Mouse (Mus musculus): ENCODE measurements around the gene Picalm. TPM values are rescaled to one million over a fixed set of nuclear protein-coding genes. Genes with fewer than 3 reads are reported as not detected.

The Picalm gene
- polyA plus RNA-seq, 1 experiment = 40.3 TPM

DNA sequence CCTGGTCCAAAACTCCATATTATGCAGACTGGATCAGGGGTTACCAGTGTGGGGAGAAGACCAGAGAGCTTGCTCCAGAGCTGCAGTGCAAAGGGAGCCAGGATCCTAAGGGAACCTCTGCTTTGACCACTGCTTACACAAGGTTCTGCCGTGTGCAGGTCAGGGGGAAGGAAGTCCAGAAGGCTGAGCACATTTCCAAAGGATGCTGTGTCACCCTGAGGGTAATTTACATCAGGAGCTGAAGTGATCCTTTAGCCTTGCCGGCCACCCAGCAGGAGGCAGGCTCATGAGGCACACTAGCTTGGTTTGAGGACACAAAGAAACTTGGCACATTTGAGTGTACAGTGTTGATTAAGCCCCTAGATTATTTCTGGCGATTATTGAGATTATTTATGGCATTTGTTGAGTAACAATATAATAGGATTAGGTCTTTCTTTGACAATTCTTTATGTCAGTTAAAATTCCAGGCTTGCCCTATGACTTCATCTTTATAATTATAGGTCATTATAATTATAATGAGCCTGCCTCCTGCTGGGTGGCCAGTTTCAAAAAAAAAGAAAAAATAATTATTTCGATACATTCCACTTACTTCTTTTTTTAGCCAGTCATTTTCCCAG lies 106.4 kb downstream of the Picalm start:
- TF ChIP-seq CTCF (IDR thresholded peaks at IDR 0.05; ENCODE audit: extremely low read depth, insufficient read depth, insufficient read length, insufficient replicate concordance) = no peak
- no peak for TF ChIP-seq POLR2A (IDR thresholded peaks at IDR 0.05; ENCODE audit: low read depth, low read length)
- H3K27ac ChIP-seq (ENCODE audit: insufficient read depth, low read length) = no peak overlapping the region
- no peak for DNase-seq (ENCODE audit: low read depth in 1 of 2, low spot score in 2 of 2)
- 45% methylated on average over 4 of the region's 4 CpGs for WGBS
- no peaks in the 10 kb centered on the region for H3K4me1 ChIP-seq (ENCODE audit: control insufficient read depth, insufficient read depth, insufficient read length)
- no peaks in the 10 kb centered on the region for H3K27me3 ChIP-seq (ENCODE audit: control insufficient read depth, insufficient read depth, low read length)
- no peak overlapping the region for H3K4me3 ChIP-seq (ENCODE audit: extremely low read depth, insufficient read depth, insufficient read length)
- H3K36me3 ChIP-seq (ENCODE audit: control insufficient read depth, insufficient read depth, low read length) = no peaks in the 10 kb centered on the region

DNA sequence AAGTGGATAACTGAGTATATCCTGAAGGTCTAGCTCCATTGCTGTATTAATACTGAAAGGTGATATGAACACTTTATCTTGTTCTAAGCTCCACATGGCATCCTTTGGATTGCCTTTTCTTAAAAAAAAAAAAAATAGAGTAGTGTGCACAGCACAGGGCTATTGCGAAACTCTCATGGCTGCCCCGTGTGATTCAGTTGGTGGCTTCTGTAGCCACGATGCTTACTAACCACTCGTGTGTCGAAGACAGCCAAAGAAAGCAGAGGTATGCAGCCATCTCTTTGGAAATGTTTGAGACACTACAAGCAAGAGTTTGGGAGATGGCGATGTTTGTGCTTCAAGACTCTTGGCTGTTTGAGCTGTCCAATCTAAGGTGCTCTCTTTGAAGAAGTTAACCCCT lies 113.1 kb downstream of the Picalm start:
- 60% methylated on average over 6 of the region's 6 CpGs for WGBS
- TF ChIP-seq POLR2A (IDR thresholded peaks at IDR 0.05; ENCODE audit: low read depth, low read length) (no peak), CTCF (IDR thresholded peaks at IDR 0.05; ENCODE audit: extremely low read depth, insufficient read depth, insufficient read length, insufficient replicate concordance) (no peak)

DNA sequence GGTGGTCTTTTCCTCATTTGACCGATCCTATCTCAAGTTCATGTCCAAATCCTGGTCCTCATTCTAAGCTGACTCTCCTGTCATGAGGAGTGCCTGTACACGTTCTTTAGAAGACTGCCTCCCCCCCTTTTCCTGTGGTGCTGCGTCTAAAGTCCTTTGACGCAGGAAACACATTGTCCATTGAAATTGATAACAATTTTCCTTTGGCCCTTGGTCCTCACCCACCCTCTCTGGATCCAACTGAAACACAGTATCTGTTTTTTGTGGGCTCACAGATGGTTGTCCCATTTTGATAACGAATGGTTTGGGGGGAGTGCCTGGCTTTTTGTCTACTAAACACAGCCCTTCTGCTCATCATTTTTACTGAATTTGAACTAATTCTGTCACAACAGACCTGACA lies 113.6 kb downstream of the Picalm start:
- Histone ChIP-seq H3K36me3 (ENCODE audit: control insufficient read depth, insufficient read depth, low read length) (no peaks in the 10 kb centered on the region), H3K4me3 (ENCODE audit: extremely low read depth, insufficient read depth, insufficient read length) (no peak overlapping the region), H3K4me1 (ENCODE audit: control insufficient read depth, insufficient read depth, insufficient read length) (no peaks in the 10 kb centered on the region), H3K27ac (ENCODE audit: insufficient read depth, low read length) (no peak overlapping the region), H3K27me3 (ENCODE audit: control insufficient read depth, insufficient read depth, low read length) (no peaks in the 10 kb centered on the region)
- WGBS = 67% methylated on average over 5 of the region's 5 CpGs
- no peak for DNase-seq (ENCODE audit: low read depth in 1 of 2, low spot score in 2 of 2)
- no peak for TF ChIP-seq CTCF (IDR thresholded peaks at IDR 0.05; ENCODE audit: extremely low read depth, insufficient read depth, insufficient read length, insufficient replicate concordance)
- no peak for TF ChIP-seq POLR2A (IDR thresholded peaks at IDR 0.05; ENCODE audit: low read depth, low read length)

More for the DNA sequence above, 113.1 kb downstream of the Picalm start:
- DNase-seq (ENCODE audit: low read depth in 1 of 2, low spot score in 2 of 2) = no peak
- no peaks in the 10 kb centered on the region for H3K27me3 ChIP-seq (ENCODE audit: control insufficient read depth, insufficient read depth, low read length)
- H3K4me3 ChIP-seq (ENCODE audit: extremely low read depth, insufficient read depth, insufficient read length) = no peak overlapping the region
- H3K4me1 ChIP-seq (ENCODE audit: control insufficient read depth, insufficient read depth, insufficient read length) = no peaks in the 10 kb centered on the region
- H3K27ac ChIP-seq (ENCODE audit: insufficient read depth, low read length) = no peak overlapping the region
- H3K36me3 ChIP-seq (ENCODE audit: control insufficient read depth, insufficient read depth, low read length) = no peaks in the 10 kb centered on the region

DNA sequence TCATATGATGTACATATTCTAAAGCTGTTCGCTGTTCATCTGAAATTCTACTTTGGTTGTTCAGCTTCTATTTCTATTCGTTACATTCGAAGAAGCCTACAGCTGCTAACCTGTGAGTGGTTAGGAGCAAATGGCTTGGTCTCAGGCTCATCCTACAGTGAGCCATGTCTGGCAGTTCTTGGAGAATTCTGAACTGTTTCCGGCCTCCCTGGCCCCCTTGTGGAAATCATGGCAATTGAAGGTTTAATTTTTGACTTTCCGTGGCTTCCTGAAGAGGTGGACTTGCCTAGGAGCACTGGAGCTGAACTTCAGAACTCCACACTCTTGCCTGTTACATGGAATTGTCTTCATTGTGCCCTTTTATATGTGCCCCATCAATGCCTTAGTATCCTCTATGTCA lies 122.9 kb downstream of the Picalm start:
- DNase-seq (ENCODE audit: low read depth in 1 of 2, low spot score in 2 of 2) = no peak
- Histone ChIP-seq H3K27ac (ENCODE audit: insufficient read depth, low read length) (no peak overlapping the region), H3K4me1 (ENCODE audit: control insufficient read depth, insufficient read depth, insufficient read length) (no peaks in the 10 kb centered on the region), H3K27me3 (ENCODE audit: control insufficient read depth, insufficient read depth, low read length) (no peaks in the 10 kb centered on the region), H3K36me3 (ENCODE audit: control insufficient read depth, insufficient read depth, low read length) (no peaks in the 10 kb centered on the region), H3K4me3 (ENCODE audit: extremely low read depth, insufficient read depth, insufficient read length) (no peak overlapping the region)
- WGBS = 81% methylated on average over 5 of the region's 5 CpGs
- TF ChIP-seq POLR2A (IDR thresholded peaks at IDR 0.05; ENCODE audit: low read depth, low read length) (no peak), CTCF (IDR thresholded peaks at IDR 0.05; ENCODE audit: extremely low read depth, insufficient read depth, insufficient read length, insufficient replicate concordance) (no peak)

DNA sequence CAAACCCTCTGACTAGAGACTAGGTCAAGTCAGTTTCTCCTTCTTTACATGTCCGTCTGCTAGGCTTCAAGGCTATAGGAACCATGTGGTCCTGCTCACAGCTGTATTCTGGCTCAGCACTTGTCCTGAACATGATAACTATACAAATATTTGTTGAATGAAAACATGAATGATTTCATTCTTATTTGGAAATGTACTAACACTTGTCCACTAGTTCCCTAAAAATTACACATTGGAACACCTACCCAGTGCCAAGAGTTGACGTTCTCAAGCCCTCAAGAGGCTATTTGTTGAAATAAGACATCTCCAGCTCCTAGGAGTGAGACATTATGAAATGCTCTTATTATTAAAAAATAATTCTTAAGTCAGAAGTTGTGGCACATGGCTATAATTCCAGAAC lies 128.7 kb downstream of the Picalm start:
- no peaks in the 10 kb centered on the region for H3K27me3 ChIP-seq (ENCODE audit: control insufficient read depth, insufficient read depth, low read length)
- H3K4me1 ChIP-seq (ENCODE audit: control insufficient read depth, insufficient read depth, insufficient read length) = no peaks in the 10 kb centered on the region
- no peak for DNase-seq (ENCODE audit: low read depth in 1 of 2, low spot score in 2 of 2)
- H3K4me3 ChIP-seq (ENCODE audit: extremely low read depth, insufficient read depth, insufficient read length) = no peak overlapping the region
- H3K36me3 ChIP-seq (ENCODE audit: control insufficient read depth, insufficient read depth, low read length) = no peaks in the 10 kb centered on the region
- TF ChIP-seq CTCF (IDR thresholded peaks at IDR 0.05; ENCODE audit: extremely low read depth, insufficient read depth, insufficient read length, insufficient replicate concordance) (no peak), POLR2A (IDR thresholded peaks at IDR 0.05; ENCODE audit: low read depth, low read length) (no peak)
- WGBS = 90% methylated on average over 2 of the region's 2 CpGs
- H3K27ac ChIP-seq (ENCODE audit: insufficient read depth, low read length) = no peak overlapping the region

DNA sequence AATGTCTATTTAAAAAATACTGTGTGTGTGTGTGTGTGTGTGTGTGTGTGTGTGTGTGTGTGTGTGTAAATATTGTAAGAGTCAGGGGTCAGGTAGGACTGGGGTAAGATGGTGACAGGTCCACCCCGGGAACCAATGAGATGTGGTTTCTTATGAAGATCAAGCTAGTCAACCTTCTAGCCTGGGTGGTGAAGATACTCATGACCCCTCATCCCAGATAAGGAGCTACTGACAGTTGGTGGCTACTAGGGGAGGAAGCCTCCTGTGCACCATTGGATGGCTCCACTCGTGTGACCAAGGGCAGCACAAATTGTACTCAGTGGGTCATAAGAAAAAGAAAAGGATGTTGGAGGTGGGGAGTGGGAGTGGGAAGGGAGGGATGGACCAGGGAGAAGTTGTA lies 129.9 kb downstream of the Picalm start:
- no peak overlapping the region for H3K4me3 ChIP-seq (ENCODE audit: extremely low read depth, insufficient read depth, insufficient read length)
- WGBS = 80% methylated on average over 2 of the region's 2 CpGs
- no peaks in the 10 kb centered on the region for H3K4me1 ChIP-seq (ENCODE audit: control insufficient read depth, insufficient read depth, insufficient read length)
- no peak for TF ChIP-seq POLR2A (IDR thresholded peaks at IDR 0.05; ENCODE audit: low read depth, low read length)
- no peaks in the 10 kb centered on the region for H3K27me3 ChIP-seq (ENCODE audit: control insufficient read depth, insufficient read depth, low read length)
- no peak for DNase-seq (ENCODE audit: low read depth in 1 of 2, low spot score in 2 of 2)
- H3K27ac ChIP-seq (ENCODE audit: insufficient read depth, low read length) = no peak overlapping the region
- H3K36me3 ChIP-seq (ENCODE audit: control insufficient read depth, insufficient read depth, low read length) = no peaks in the 10 kb centered on the region

DNA sequence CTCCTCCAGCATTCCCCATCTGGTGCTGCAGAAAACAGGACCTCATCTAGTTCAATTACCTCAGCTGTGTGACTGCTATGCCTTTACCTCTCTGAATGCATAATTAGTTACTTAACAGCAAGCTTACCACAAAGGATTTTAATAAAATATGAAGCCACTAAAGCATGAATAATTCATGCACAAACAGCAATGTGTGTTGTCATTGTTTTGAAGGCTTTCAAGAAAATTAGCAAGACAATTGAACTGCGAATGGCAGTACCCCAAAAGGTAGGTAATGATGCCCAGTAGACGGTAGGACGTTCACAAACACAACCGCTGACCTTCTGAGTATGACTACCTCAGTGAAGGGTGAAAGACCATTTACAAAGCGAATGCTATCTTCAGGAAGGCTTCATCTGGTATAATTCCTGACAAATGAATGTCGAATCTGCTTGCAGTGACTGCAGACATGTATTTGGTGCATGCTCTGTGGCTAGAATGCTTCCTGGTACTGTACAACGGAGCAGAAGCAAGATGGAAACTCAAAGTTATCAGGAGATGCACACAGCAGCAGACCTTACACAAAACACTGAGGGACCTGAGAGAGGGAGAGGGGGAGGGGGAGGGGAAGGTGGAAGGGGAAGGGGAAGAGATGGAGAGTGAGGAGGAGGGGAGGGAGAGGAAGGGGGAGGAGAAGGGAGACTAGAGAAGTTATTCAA lies 132.0 kb downstream of the Picalm start:
- no peak overlapping the region for H3K4me3 ChIP-seq (ENCODE audit: extremely low read depth, insufficient read depth, insufficient read length)
- WGBS = 65% methylated on average over 7 of the region's 7 CpGs
- TF ChIP-seq CTCF (IDR thresholded peaks at IDR 0.05; ENCODE audit: extremely low read depth, insufficient read depth, insufficient read length, insufficient replicate concordance) (no peak), POLR2A (IDR thresholded peaks at IDR 0.05; ENCODE audit: low read depth, low read length) (no peak)

More for the DNA sequence above, 132.0 kb downstream of the Picalm start:
- DNase-seq (ENCODE audit: low read depth in 1 of 2, low spot score in 2 of 2) = no peak
- H3K4me1 ChIP-seq (ENCODE audit: control insufficient read depth, insufficient read depth, insufficient read length) = no peaks in the 10 kb centered on the region
- H3K27me3 ChIP-seq (ENCODE audit: control insufficient read depth, insufficient read depth, low read length) = no peaks in the 10 kb centered on the region
- no peaks in the 10 kb centered on the region for H3K36me3 ChIP-seq (ENCODE audit: control insufficient read depth, insufficient read depth, low read length)
- H3K27ac ChIP-seq (ENCODE audit: insufficient read depth, low read length) = no peak overlapping the region

Other genes with a start within 250 kb of the Picalm start
- gene Ccdc81, start 226.6 kb upstream of the Picalm start, polyA plus RNA-seq (2012; rRNA removed) = 0.07 TPM in 1 of 2 replicates, not detected in the other
- 26.1 and 26.8 TPM in 2 replicates for gene Hikeshi, start 189.0 kb upstream of the Picalm start, polyA plus RNA-seq (2012; rRNA removed)
- 19.9 and 21.3 TPM in 2 replicates for gene Eed, start 149.2 kb upstream of the Picalm start, polyA plus RNA-seq (2012; rRNA removed)
- not detected in 2 replicates for gene Ccdc83, start 135.6 kb downstream of the Picalm start, polyA plus RNA-seq (2012; rRNA removed)
- 1.2 and 1.4 TPM in 2 replicates for gene Sytl2, start 172.0 kb downstream of the Picalm start, polyA plus RNA-seq (2012; rRNA removed)

Data from spleen, adult 2 months (tissue).